Comparison of ENCODE assay signal across 8 mouse cellular contexts in genomic region chr10:120763656-120764466, GRCm38 (mm10).
DNase-seq lines count a peak whose midpoint lies in the region; ATAC-seq lines count a peak whose summit lies in the region.

No protein-coding gene starts in this region.

- no peaks in the 10 kb centered on the region for H3K27me3 ChIP-seq in embryonic facial prominence, embryonic 14.5 days (replicated peaks; ENCODE audit: control insufficient read depth, insufficient read depth, low read length)
- no peaks in the 10 kb centered on the region for H3K27me3 ChIP-seq in liver, embryonic 11.5 days (replicated peaks; ENCODE audit: control insufficient read depth, insufficient read depth, low read length)
- no peaks in the 10 kb centered on the region for H3K27me3 ChIP-seq in neural tube, embryonic 14.5 days (ENCODE audit: control insufficient read depth, insufficient read depth, low read length)

- no peak overlapping the region for H3K4me3 ChIP-seq in embryonic facial prominence, embryonic 14.5 days (ENCODE audit: low read depth, low read length)
- H3K4me3 ChIP-seq in liver, embryonic 11.5 days (ENCODE audit: low read depth, low read length) = no peak overlapping the region
- no peak overlapping the region for H3K4me3 ChIP-seq in neural tube, embryonic 14.5 days (ENCODE audit: low read depth, low read length)

- peak overlapping the region; percentile 59 for H3K27ac ChIP-seq in embryonic facial prominence, embryonic 14.5 days (replicated peaks; ENCODE audit: low read depth, low read length)
- H3K27ac ChIP-seq in liver, embryonic 11.5 days (ENCODE audit: low read depth, low read length) = peak overlapping the region; percentile 66
- no peak overlapping the region; the same call in 1 of the 2 replicates for H3K27ac ChIP-seq in neural tube, embryonic 14.5 days (ENCODE audit: low read depth, low read length)

- peak overlapping the region; percentile 17; the same call in 1 of the 2 replicates for H3K4me2 ChIP-seq in embryonic facial prominence, embryonic 14.5 days (ENCODE audit: low read depth, low read length)
- H3K4me2 ChIP-seq in liver, embryonic 11.5 days = no peak overlapping the region
- H3K4me2 ChIP-seq in neural tube, embryonic 14.5 days (ENCODE audit: low read depth, low read length) = no peak overlapping the region

- WGBS in embryonic facial prominence, embryonic 14.5 days = 31% methylated on average over 13 of the region's 13 CpGs
- 46% methylated on average over 13 of the region's 13 CpGs for WGBS in liver, embryonic 11.5 days
- 37% methylated on average over 13 of the region's 13 CpGs for WGBS in neural tube, embryonic 14.5 days

- peak; percentile 61 for DNase-seq in adrenal gland, postnatal 10 days
- peak; percentile 89 for DNase-seq in embryonic facial prominence, embryonic 14.5 days (ENCODE audit: low spot score)
- peak; percentile 49 for DNase-seq in hindlimb bud, embryonic 11.5 days (ENCODE audit: extremely low spot score, low read depth, low spot score)
- peak; percentile 62 for DNase-seq in liver, embryonic 11.5 days (ENCODE audit: low spot score)
- no peak for DNase-seq in thymus, adult 18-20 months
- DNase-seq in natural killer cell, adult 2 months (ENCODE audit: low spot score in 2 of 2) = no peak
- DNase-seq in gastrocnemius, postnatal 25 days = no peak

- peak; percentile 88 for ATAC-seq in embryonic facial prominence, embryonic 14.5 days (ENCODE audit: low read depth)
- ATAC-seq in liver, embryonic 11.5 days (replicated peaks; ENCODE audit: low FRiP score) = peak; percentile 60
- ATAC-seq in neural tube, embryonic 14.5 days (ENCODE audit: low read depth) = peak; percentile 93

- H3K36me3 ChIP-seq in embryonic facial prominence, embryonic 14.5 days (ENCODE audit: control insufficient read depth, insufficient read depth, low read length) = no peaks in the 10 kb centered on the region
- H3K36me3 ChIP-seq in liver, embryonic 11.5 days (ENCODE audit: control insufficient read depth, insufficient read depth, low read length) = no peaks in the 10 kb centered on the region
- H3K36me3 ChIP-seq in neural tube, embryonic 14.5 days (ENCODE audit: control insufficient read depth, insufficient read depth, low read length) = no peaks in the 10 kb centered on the region

- no peak overlapping the region for H3K9ac ChIP-seq in embryonic facial prominence, embryonic 14.5 days (ENCODE audit: low read depth, low read length)
- no peak overlapping the region for H3K9ac ChIP-seq in liver, embryonic 11.5 days (ENCODE audit: low read depth, low read length)
- H3K9ac ChIP-seq in neural tube, embryonic 14.5 days (replicated peaks; ENCODE audit: low read depth, low read length) = no peak overlapping the region

- H3K4me1 ChIP-seq in embryonic facial prominence, embryonic 14.5 days (ENCODE audit: control insufficient read depth, insufficient read depth, low read length) = peaks cover 13% of the 10 kb centered on the region
- no peaks in the 10 kb centered on the region for H3K4me1 ChIP-seq in liver, embryonic 11.5 days (replicated peaks; ENCODE audit: control insufficient read depth, insufficient read depth, low read length)
- peaks cover 7% of the 10 kb centered on the region; the same call in 1 of the 2 replicates for H3K4me1 ChIP-seq in neural tube, embryonic 14.5 days (ENCODE audit: control insufficient read depth, insufficient read depth, low read length)

- H3K9me3 ChIP-seq in embryonic facial prominence, embryonic 14.5 days (ENCODE audit: control insufficient read depth, low read length) = no peaks in the 10 kb centered on the region
- no peaks in the 10 kb centered on the region for H3K9me3 ChIP-seq in liver, embryonic 11.5 days (ENCODE audit: control insufficient read depth, low read length)
- no peaks in the 10 kb centered on the region for H3K9me3 ChIP-seq in neural tube, embryonic 14.5 days (ENCODE audit: control insufficient read depth, low read length)

Comparison
In these comparisons a context has a peak if more than half of its experiments do, and no peak if none do; other contexts are left out.
1. DNase-seq: peak in adrenal gland, postnatal 10 days (single experiment), embryonic facial prominence, embryonic 14.5 days (single experiment), hindlimb bud, embryonic 11.5 days (single experiment) and liver, embryonic 11.5 days (single experiment); none in thymus, adult 18-20 months (0 of 2), natural killer cell, adult 2 months (0 of 2) and gastrocnemius, postnatal 25 days (single experiment).
2. Peak in every context shown above with its lines, with median percentiles within 50 percentile points of each other: ATAC-seq.